Mouse (Mus musculus) 416B (cell line): ENCODE results near the gene Cdc45.

Experiments used
- DNase-seq: peaks from one replicate; pipeline ENCODE4 v3.0.0; 2011; ENCODE audit warnings: low read depth

Cdc45 gene

DNA sequence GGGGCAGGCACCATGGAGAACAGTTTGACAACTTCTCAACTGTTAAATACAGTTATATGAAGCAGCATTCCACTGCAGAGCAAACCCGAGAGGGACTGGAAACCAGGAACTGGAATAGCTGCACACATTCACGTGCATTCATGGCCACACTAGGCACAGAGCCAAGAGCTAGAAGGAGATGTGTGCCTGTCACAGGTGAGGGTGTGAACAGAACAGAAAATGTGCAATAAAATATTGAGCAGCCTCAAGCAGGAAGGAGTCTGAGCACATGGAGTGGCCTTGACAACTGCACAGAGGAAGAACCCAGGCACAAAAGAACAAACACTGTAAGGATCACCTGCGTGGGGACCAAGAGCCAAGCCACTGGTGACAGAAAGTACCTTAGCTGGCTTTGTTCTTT lies 81.1 kb downstream of the Cdc45 start:
- DNase-seq: no peak
